Mouse (Mus musculus) ES-Bruce4 (cell line): Measurements from ENCODE around the gene Ntn5. TPM values are rescaled to one million over a fixed set of nuclear protein-coding genes. Genes with fewer than 3 reads are reported as not detected.
A peak's percentile ranks its signal among the peaks of the same experiment; 100 is the strongest.

ENCODE experiments used
- H3K27ac ChIP-seq: 2 replicates; pipeline ENCODE4 v1.5.1; 2012; ENCODE audit warnings: low read length, inconsistent platforms; ENCODE audit not compliant: insufficient read depth
- H3K27me3 ChIP-seq: 2 replicates; pipeline ENCODE4 v1.6.1; 2012; ENCODE audit warnings: mild to moderate bottlenecking, low read length, inconsistent platforms; ENCODE audit not compliant: control insufficient read depth, poor library complexity, insufficient read depth, severe bottlenecking
- H3K36me3 ChIP-seq: 2 replicates; pipeline ENCODE4 v1.6.1; 2012; ENCODE audit warnings: inconsistent platforms, mild to moderate bottlenecking, low read length, moderate library complexity; ENCODE audit not compliant: control insufficient read depth, poor library complexity, insufficient read depth, severe bottlenecking
- H3K4me1 ChIP-seq: one replicate; pipeline ENCODE4 v1.8.1; 2011; ENCODE audit warnings: low read length; ENCODE audit not compliant: control insufficient read depth, insufficient read depth
- H3K4me3 ChIP-seq: 2 replicates; pipeline ENCODE4 v1.5.1; 2011; ENCODE audit warnings: low read depth, mild to moderate bottlenecking, low read length
- H3K9ac ChIP-seq: 2 replicates; pipeline ENCODE4 v1.6.1; 2012; ENCODE audit warnings: low read depth, mild to moderate bottlenecking, inconsistent platforms; ENCODE audit not compliant: poor library complexity, severe bottlenecking
- H3K9me3 ChIP-seq: replicated peaks from 2 replicates; pipeline ENCODE4 v1.6.1; 2012; ENCODE audit warnings: mild to moderate bottlenecking, low read length, inconsistent platforms; ENCODE audit not compliant: control insufficient read depth, poor library complexity, insufficient read depth, severe bottlenecking
- CTCF ChIP-seq: IDR thresholded peaks from one replicate; pipeline ENCODE4 v1.8.1; 2011; ENCODE audit warnings: low read depth, low read length
- EP300 ChIP-seq: IDR thresholded peaks from 2 replicates; pipeline ENCODE4 v1.6.1; 2011; ENCODE audit warnings: low read depth, low read length; ENCODE audit not compliant: insufficient read depth
- POLR2A ChIP-seq: IDR thresholded peaks from one replicate; pipeline ENCODE4 v1.8.1; 2011; ENCODE audit warnings: low read length; ENCODE audit not compliant: insufficient read depth
- polyA plus RNA-seq: library from polyadenylated mRNA; stranded (reverse); fragments of >200 nt; gene quantifications from 2 replicates; pipeline ENCODE4 v1.2.4, GENCODE M21; 2011; ENCODE audit warnings: low read depth; ENCODE audit not compliant: missing spikeins, insufficient read depth, insufficient read length

Gene Ntn5
- polyA plus RNA-seq, 1 experiment, result 0.51 TPM

DNA sequence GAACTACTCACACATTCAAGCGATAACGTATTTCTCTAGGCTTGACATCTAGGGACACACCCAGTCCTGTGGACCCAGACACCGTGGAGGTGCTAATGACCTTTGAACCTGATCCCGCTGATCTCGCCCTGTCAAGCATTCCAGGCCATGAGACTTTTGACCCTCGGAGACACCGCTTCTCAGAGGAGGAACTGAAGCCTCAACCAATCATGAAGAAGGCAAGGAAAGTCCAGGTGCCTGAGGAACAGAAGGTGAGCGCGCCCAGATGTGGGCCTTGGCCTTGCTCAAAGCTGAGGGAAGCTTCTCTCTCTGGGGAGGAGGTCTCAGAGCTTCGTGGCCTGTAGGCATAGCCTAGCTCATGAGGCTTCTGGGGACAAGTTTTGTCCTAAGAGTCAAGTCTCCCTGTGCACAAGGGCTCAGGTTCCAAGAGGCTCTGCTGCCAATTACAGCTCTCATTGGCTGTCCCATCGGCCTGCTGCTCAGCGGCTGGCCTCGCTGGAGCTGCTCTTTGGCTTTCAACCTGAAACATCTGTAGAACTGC, 24.5 kb downstream of the Ntn5 start:
- peak overlapping the region; percentile 68; the same call in 1 of the 2 replicates for H3K27ac ChIP-seq
- peak overlapping the region; percentile 86 for H3K9ac ChIP-seq
- H3K36me3 ChIP-seq, result peaks cover 5% of the 10 kb centered on the region; the same call in 1 of the 2 replicates
- peaks cover 10% of the 10 kb centered on the region for H3K4me1 ChIP-seq
- H3K9me3 ChIP-seq, result no peaks in the 10 kb centered on the region
- H3K27me3 ChIP-seq, result no peaks in the 10 kb centered on the region
- H3K4me3 ChIP-seq, result no peak overlapping the region
- TF ChIP-seq POLR2A (no peak), EP300 (no peak), CTCF (no peak)

DNA sequence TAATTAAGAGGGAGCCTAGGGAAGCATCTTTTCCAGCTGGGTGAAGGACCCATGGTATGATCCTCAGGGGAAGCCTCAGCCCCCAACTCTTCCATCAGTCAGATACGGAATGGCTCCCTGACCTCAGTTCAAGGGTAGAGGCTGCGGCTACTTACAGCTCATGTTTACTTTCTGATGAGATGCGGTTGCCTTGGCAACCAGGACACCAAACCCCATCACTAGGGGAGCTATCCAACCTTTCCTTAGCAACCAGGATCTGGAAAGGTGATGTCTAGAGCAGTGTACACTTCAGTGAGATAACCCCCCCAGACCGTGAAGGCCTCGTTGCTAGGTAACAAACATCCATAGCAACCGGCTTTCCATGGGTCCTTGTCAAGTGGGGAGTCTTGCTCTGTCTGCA, 25.2 kb downstream of the Ntn5 start:
- TF ChIP-seq CTCF, result no peak
- TF ChIP-seq POLR2A, result no peak
- no peak for TF ChIP-seq EP300
- Histone ChIP-seq H3K4me3 (no peak overlapping the region), H3K4me1 (peaks cover 10% of the 10 kb centered on the region), H3K27ac (no peak overlapping the region), H3K36me3 (peaks cover 6% of the 10 kb centered on the region; the same call in 1 of the 2 replicates), H3K27me3 (no peaks in the 10 kb centered on the region), H3K9ac (no peak overlapping the region), H3K9me3 (no peaks in the 10 kb centered on the region)

DNA sequence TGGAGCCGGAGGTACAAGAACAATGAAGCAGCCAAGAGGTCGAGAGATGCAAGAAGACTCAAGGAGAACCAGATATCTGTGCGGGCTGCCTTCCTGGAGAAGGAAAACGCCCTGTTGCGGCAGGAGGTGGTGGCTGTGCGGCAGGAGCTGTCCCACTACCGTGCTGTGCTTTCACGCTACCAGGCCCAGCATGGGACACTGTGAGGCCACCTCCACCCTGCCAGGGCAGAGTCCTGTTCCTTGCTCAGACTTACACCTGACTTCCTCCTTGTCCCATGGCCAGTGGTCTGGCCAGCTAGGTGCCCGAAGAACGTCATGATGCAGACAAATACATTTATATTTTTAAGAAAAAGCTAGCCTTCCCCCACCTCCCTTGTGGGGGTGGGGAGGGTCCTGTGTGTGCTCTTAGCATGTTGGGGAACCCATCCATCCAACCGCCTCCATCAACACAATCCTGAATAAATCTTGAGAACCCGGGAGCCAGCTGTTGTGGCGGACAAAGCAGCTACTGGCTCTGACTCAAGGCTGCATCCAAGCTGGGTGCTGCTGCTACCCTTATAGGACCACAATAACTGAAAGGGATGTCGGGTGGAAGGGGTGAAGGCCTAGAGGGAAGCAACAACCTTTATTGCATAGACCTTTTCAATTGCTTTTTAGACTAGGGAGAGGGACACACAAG, 26.0 kb downstream of the Ntn5 start:
- Histone ChIP-seq H3K4me1 (peaks cover 10% of the 10 kb centered on the region), H3K9ac (no peak overlapping the region), H3K36me3 (peaks cover 6% of the 10 kb centered on the region; the same call in 1 of the 2 replicates), H3K27me3 (no peaks in the 10 kb centered on the region), H3K9me3 (no peaks in the 10 kb centered on the region), H3K4me3 (no peak overlapping the region), H3K27ac (0 out of 2 replicates have a peak overlapping the region, but pooled peaks have one; percentile 0)
- TF ChIP-seq CTCF (no peak), EP300 (no peak), POLR2A (no peak)

DNA sequence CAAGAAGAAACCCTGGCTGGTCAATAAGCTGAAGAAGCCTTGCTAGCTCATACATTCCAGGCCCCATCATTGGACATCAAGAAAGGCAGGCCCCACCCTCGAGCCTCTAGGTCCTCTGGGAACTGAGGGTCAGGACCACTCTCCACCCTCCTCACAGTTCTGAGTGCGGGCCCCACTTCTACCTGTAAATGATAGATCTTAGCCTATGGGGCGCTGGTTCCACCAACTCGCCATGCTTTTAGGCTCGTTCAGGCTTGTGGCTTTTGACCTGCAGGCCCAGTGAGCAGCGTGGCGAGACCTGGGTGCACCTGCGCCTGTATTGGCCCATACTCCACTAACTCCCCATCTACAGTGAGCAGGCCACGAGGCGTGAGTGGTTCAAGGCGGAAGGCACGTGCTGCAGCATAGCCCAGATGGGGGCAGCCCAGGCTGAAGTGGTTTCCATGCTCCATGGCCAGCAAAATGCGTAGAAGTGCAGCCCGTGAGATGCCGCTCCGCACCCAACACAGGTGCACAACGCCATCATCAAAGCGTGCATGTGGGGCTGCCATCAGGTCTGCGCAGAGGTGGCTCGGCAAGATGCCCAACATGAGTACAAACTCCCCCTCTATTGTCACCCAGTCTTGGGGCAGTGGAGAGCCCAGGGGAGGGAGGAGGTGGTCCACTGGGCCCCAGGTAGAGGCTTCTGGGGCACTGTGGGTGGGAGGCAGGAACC, 26.8 kb downstream of the Ntn5 start:
- Histone ChIP-seq H3K4me3 (no peak overlapping the region), H3K36me3 (peaks cover 6% of the 10 kb centered on the region; the same call in 1 of the 2 replicates), H3K27ac (no peak overlapping the region), H3K4me1 (peaks cover 10% of the 10 kb centered on the region), H3K9me3 (no peaks in the 10 kb centered on the region), H3K9ac (no peak overlapping the region), H3K27me3 (no peaks in the 10 kb centered on the region)
- TF ChIP-seq POLR2A (no peak), CTCF (no peak), EP300 (no peak)

DNA sequence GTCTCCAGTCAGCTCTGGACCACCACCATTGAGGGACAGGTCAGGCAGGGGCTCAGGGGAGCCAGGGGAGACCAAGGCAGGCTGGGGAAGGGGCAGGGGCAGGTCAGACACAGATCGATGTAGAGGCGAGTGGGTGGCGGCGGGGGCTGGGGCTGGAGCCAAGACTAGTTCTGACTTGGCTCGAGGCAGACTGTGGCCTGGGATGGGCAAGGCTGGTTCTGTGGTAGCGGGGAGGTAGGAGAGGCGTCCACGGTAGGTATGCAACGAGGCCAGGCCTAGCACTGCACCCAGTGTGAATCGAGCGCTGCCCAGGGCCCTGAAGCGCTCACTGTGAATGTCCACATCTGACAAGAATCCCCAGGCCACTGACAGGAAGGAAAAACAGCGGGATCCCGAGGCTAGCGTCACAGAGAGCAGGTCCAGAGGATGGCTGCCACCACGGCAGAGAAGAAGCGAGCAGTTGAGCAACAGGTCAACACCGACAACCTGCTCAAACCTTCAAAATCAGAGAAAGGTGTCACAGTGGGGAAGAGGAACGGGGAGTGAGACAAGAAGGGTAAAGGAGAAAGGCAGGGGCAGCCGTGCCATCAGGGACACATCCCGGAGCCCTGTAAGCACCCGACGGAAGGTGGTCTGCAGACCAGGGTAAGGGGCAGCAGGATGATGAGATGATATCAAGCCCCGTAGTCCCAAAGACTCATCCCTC, 27.6 kb downstream of the Ntn5 start:
- Histone ChIP-seq H3K4me1 (peaks cover 10% of the 10 kb centered on the region), H3K36me3 (peaks cover 6% of the 10 kb centered on the region; the same call in 1 of the 2 replicates), H3K4me3 (no peak overlapping the region), H3K9me3 (no peaks in the 10 kb centered on the region), H3K9ac (no peak overlapping the region), H3K27ac (no peak overlapping the region), H3K27me3 (no peaks in the 10 kb centered on the region)
- no peak for TF ChIP-seq EP300
- TF ChIP-seq CTCF, result no peak
- no peak for TF ChIP-seq POLR2A
